Mouse (Mus musculus): ENCODE data around the gene Sike1.

The Sike1 gene

DNA sequence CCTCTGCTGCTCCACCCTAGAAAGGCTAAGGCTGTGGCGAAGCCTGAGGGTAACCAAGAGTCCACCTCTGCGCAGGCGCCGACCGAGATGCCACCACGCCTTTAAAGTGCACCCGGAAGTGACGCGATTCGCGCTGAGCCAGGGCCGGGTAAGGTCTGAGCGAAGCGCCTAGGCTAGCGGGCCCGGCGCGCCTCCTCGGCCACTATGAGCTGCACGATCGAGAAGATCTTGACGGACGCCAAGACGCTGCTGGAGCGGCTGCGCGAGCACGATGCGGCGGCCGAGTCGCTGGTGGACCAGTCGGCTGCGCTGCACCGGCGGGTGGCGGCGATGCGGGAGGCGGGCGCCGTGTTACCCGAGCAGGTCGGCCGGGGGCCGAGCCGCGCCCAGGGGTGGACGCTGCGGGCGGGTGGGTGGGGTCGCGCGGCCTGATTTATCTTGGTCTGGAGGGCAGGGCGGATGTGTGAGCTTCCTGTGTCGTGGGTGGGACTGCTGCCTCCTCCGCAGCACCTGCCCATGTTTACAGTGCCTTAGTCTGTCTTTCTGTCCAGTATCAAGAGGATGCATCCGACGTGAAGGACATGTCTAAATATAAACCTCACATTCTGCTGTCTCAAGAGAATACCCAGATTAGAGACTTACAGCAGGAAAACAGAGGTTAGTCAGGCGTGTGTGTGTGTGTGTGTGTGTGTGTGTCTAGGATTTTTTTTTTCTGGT is at the start of gene Sike1:
Sike1 (plus strand) TSS at position 104 of the 717 bp plus-strand sequence.
- peak; percentile 92 for DNase-seq (ENCODE audit: low spot score)

DNA sequence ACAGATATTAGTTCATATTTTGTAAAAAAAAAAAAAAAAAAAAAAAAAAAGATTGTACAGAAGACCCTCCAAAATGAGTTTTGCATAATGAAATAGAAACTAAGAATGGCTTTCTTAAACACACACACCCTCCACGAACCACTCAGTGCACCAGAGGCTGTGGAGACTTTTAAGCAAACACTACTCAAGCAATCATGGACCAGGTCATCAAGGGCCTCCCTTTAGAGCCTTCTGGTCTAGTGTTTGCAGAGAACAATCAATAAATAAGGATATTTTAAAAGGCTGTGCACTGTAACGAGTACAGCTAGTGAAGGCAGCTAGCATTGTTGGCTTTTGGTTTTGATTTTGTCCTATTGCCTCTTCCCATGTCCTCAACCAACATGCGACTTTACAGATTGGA is 49.2 kb upstream of the Sike1 start:
- no peak for DNase-seq (ENCODE audit: low spot score)

DNA sequence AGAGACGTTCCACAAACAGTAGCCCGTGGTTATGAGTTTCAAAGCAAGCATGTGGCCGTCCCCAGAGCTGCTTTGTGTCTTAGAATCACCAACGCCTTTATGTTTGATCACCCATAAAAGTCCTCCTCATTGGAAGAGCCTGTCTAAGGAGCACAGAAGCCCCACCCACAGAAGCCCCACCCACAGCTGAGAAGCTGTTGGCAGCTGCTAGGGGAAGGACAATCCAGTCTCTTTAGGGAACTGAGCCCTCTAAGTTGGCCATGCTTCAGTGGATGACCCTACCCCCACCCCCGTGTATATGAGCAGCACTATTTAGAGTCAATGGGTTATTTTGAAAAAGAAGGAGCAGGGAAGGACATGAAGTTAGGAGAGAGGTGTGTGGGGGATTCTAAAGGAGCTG is 48.6 kb upstream of the Sike1 start:
- DNase-seq (ENCODE audit: low spot score), result no peak

DNA sequence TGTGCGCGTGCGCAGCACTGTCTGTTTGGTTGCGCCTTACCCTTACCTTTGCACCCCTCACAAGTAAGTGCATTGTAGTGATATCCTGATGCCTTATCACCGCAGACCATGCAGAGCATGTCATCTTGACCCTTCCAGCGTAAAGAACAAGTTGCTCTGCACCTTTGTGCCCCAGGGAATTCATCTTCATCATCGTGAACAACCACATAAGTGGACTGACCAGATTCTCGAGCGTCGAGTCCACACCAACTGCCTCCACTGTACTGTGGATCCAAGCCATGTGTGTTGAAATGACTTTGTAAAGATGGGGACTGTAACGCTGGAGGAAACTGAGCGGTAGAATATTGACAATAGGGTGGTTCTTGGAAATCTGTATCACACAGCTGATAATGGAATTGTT is 41.0 kb upstream of the Sike1 start:
- no peak for DNase-seq (ENCODE audit: low spot score)

DNA sequence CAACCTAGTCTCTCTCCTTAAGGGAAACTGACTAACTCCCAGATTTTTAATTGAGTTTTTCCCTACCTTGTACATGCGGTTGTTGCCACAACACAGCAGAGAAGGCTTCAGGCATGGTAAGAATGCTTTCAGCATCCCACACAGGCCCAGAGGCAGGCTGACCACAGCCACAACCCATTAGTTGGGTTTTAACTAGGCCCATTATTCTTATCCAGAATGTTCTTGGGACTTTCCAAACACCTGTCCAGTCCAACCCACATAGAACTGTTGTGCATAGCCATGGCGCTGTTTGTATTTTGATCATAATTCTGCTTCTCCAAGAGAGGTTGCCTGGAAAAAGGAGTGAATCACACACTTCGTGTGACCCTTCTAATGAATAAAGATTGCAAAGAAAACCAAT is 40.4 kb upstream of the Sike1 start:
- no peak for DNase-seq (ENCODE audit: low spot score)

DNA sequence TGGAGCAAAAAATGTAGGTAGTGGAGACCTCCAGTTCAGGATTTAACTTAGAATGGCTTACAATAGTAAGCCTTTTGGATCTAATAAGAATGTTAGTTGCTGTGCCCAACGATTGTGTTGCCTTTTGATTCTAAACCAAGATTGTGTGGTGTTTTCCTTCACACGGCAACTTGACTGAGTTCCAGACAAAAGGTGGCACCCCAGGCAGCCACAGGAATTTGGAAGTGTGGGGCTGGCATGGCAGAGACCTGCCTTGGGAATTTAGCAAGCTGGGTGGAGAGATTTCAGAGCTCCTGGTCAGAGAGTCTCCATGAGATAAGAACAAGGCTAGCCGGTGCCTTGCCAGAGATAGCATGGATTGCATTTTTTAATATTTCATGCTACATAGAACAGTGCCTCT is 39.9 kb upstream of the Sike1 start:
- DNase-seq (ENCODE audit: low spot score), result no peak

DNA sequence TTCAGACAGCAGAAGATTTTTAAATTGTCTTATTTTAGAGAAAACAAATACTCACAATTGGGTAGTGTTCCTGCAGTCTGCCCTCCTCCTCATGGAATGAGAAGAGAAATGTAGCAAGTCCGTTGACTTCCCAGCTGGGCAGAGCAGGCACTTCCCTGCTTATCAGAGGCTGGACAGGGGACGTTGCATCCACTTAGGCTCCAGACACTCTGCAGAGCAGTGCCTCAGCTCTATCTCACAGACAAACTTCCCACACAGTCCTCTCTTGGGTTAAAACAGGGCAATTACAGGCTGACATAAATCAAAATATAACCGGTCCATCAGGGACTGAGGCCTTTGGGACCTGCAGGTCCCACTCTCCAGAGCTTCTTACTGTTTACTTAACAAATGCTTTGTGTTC is 31.5 kb upstream of the Sike1 start, which contains the start of gene Nr1h5:
Nr1h5 (minus strand) TSS at position 101 of the 400 bp plus-strand sequence.
- no peak for DNase-seq (ENCODE audit: low spot score)

DNA sequence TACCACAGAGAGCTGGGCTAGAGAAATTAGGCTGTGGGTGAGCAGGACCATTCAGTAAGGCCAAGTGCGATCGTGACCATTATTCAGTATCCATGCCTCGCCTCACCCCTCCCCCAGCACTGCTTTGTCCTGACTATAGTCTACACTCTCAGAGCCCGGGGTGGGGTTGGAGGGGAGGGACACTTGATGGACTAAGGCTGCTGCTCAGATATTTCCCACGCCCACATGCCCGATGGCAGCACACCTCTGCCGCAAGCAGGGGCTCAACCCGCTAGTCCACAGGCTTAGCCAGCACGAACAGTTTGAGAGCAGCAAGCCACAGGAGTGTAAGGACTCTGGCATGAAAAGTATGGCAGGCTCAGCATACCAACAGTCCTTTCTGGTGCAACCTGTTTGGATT is 25.4 kb upstream of the Sike1 start:
- DNase-seq (ENCODE audit: low spot score), result no peak

DNA sequence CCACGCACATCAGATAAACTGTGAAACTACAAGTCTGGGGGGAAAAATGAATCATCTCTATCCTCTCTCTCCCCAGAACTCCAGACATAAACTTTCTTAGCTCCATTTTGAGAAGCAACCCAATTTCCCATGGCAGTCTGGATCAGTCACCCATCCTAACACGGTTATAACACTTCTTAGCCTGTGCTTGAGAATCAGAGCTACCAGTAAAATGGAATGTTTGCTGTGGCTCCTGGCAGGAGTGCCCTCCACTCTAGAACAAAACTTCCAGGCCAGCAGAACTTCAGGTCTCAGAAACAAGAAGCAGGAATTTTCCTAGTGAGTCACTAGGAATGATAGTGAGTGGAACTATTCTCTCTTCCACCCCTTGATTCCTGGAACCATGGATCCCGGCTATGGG is 25.0 kb upstream of the Sike1 start:
- DNase-seq (ENCODE audit: low spot score), result no peak

DNA sequence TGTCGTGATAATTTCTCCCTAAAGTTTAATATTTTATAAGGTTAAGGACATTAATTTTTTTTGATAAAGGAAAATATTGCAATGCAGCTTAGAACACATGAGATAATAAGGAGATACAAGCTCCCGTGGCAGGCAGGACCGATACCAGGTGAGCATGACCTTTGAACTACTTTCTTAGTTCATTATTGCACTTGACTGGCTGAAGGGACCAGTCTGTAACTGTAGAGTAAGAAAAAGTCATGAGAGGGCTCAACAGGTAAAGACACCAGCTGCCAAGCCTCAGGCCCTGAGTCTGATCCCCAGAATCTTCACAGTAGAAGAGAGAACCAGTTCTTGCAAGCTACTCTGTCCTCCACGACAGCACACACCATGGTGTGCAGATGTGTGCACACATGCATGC is 18.6 kb upstream of the Sike1 start:
- DNase-seq (ENCODE audit: low spot score), result no peak

DNA sequence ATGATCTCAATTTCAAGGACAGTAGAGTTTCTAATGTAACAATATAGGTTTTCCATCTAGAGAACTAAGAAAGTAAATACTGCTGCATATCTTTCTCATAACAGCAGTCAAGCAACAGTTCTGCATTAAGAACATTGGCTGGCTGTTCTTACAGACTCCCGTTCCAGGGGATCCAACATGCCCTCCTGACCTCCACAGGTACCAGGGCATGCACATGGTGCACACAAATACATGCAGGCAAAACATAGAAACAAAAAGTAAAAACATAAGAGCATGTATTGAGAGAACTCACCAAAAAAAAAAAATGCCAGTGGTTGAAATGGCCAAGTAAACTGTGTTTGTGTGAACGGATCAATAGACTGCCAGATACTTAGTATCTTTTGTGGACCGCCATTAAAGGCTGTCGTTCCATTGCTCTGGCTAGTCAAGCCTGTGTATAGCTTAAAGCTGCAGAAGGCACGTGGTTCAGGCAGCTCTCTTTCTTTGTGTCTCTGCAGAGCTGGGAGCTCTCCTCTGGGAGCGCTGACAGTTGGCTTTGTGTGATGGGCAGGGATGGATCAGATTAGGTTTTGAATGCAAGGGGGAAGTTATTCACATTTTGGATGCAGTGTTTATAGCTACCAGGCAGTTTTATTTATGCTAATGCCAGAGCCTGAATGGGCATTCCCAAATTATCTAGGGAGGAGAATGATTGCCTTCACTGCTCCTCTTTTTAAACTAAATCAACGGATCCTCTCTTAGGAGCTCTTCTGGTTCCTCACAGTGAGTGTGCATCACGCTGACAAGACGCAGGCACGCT is 15.8 kb upstream of the Sike1 start:
- DNase-seq (ENCODE audit: low spot score), result no peak

DNA sequence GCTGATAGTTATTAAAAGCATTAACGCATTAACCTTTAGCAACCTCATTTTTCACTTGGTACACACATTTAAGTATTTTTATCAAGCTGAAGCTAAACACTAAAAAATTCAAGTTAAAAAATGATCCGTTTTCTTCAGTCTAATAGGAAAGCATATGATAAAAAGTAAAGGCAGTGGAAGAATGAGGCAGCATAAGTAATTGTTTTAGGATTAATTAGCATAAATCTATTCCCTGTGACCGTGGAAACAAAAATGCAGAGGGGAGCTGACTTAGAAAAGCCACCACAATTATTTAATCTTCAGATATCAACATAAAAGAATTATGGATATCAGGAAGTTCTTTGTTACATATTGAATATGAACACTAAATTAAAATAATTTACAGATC is 15.2 kb upstream of the Sike1 start:
- no peak for DNase-seq (ENCODE audit: low spot score)

DNA sequence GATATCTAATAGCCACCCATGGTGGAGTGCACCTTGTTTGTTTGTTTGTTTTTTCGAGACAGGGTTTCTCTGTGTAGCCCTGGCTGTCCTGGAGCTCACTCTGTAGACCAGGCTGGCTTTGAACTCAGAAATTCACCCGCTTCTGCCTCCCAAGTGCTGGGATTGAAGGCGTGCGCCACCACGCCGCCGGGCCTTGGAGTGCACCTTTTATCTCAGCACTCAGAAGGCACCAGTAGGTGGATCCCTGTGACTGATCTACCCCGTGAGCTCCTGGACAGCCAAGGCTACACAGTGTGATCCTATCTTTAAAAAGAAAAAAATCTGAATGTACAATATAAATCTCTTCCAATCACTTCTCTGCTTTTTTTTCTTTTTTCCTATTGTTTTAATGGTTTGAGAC is 4.5 kb upstream of the Sike1 start:
- no peak for DNase-seq (ENCODE audit: low spot score)

DNA sequence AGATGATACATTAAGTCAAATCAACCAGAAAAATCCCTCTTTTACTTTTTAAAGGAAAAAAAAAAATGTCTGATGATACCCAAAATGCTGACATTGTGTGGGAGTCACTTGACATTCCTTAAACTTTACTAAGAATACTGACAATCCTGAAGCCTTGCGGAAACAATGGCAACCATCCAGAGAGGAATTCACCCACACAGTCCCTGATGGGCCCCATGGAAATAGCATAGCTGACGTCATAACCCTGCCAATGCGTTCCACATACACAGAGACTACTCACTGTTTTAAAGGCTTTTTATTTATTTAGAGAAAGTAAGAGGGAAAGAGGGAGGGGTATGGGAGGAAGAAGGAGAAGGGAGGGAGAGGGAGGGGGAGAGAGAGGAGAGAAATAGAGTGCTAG is 2.6 kb upstream of the Sike1 start:
- no peak for DNase-seq (ENCODE audit: low spot score)

DNA sequence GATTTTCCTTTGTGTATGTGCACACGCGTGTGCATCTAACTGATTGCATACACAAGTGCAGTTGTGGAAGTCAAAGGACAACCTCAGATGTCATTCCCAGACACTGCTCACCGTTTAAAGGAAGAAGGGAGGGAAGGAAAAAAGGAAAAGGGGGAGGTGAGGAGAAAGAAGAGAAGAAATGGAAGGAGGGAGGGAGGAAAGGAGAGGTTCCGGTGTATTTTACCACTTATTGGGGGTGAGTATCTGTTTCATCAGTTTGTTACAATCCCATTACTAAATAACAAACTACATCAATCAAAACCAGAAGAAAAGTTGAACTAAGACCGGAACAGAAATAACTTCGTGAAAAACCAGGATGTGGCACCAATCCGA is 289 bp upstream of the Sike1 start:
- no peak for DNase-seq (ENCODE audit: low spot score)

DNA sequence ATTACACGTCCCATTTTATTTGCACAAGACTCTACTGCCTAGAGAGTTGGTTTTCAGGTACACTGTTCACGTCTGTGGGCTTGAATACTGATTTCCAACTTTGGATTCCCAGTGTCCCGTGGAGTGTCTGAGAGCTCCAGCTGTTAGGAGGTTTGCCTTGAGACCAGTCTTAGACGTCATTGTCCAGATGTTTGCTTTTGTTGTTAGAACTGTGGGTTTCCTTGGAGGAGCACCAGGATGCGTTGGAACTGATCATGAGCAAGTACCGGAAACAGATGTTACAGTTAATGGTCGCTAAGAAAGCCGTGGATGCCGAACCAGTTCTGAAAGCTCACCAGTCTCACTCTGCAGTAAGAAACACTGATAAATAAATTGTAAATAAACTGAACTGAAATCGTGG is 1.5 kb downstream of the Sike1 start:
- no peak for DNase-seq (ENCODE audit: low spot score)

DNA sequence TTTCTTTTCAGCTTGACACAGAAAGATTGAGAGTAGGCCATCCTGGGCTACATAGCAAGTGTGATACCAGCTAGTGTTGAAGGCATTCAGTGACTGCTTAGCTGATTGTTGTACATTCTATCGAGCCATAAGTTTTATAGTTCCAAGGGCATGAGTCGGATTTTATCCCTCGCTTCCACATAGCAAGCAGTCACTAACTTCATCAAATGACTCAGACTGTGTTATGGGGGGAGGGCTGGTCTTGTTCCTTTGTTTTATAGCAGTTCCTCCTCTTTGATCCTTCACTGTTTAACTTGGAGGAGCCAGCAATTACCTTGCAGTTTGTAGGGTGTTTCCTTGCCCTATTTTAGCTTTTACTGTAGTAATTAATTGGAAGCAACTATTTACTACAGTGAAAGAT is 2.1 kb downstream of the Sike1 start:
- DNase-seq (ENCODE audit: low spot score), result no peak

DNA sequence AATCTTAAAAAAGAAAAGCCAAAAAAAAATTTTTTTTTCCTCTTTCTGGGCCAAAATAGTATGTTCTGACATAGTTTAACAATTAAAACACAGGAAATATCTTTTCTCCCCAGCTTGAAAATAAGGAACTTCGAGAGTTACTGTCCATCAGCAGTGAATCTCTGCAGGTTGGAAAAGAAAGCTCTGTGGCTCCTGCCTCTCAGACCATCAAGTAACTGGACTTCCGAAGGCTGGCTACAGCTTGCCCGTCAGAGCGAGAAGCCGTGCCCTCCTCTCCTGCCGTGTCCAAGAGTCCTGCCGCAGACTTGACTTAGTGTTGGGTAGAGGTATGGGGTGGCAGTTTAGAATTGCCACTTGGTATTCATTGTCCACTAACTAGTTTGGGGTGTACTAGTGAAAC is 6.1 kb downstream of the Sike1 start:
- no peak for DNase-seq (ENCODE audit: low spot score)

DNA sequence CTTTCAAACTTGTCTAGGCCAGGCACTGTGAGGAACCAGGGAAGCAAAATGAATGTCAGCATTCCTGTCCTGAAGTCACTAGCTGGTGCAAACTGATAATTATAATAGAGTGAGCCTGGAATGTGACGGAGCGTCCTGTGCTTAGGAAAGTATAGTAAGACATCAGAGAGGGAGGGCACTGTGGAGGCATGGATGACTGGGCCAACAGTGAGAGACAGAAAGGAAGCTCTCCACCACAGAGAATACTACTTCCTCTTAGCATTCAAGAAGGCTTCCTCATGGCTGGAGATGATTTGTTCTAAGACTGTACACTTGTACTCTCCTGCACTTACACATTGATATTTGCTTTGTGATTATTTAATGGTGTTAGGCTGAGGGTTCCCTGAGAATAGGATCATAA is 21.8 kb downstream of the Sike1 start:
- DNase-seq (ENCODE audit: low spot score), result no peak

DNA sequence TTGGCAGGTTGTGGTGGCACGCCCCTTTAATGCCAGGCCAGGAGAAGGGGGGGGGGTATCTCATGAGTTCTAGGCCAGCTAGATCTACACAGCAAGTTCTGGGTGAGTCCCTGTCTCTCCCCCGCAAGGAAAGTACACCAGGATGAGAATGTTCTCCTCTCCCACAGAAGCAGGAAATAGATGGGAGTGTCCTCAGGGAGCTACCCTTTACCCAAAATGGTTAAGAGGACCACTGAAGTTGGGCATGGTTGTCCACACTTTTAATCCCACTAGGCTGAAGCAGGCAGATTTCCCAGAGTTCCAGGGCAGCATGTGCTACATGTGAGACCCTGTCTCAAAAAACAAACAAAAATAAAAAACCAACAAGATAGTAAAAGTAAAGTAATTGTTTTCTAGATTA is 24.0 kb downstream of the Sike1 start:
- DNase-seq (ENCODE audit: low spot score), result no peak

DNA sequence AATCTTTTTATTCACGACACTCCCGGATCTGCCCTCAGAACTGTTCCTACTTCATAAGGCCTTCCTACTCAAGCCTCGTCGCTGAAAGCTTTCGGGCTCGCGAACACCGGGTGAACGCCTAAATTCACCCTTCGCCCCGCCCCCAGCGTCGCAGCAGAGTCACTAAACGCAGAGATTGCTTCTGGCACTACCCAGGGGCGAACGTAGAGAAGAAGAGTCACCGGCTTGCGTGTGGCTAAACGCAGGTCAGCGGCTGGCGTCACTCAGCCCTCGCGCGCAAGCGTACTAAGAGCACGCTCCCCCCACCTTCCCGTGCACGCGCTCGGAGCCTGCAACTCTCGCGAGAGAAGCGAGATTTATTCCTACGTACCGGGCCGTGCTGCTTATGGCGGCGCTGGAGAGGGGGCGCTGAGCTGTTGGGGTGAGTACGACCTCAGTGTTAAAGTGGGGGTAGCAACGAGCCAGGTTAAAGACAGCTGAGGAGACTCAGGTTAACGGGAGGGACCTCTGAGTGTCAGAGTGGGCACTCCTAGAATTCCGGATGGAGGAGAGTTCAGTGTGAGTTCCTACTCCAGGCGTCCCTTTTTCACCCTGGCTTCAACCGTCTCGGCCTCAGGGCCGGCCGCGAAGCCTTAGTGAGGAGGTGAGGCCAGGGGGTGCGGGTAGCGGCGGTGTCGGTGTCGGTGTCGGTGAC is 24.9 kb downstream of the Sike1 start, which contains the start of gene Csde1:
Csde1 (plus strand) TSS at position 178 of the 694 bp plus-strand sequence.
- DNase-seq (ENCODE audit: low spot score), result peak; percentile 98

DNA sequence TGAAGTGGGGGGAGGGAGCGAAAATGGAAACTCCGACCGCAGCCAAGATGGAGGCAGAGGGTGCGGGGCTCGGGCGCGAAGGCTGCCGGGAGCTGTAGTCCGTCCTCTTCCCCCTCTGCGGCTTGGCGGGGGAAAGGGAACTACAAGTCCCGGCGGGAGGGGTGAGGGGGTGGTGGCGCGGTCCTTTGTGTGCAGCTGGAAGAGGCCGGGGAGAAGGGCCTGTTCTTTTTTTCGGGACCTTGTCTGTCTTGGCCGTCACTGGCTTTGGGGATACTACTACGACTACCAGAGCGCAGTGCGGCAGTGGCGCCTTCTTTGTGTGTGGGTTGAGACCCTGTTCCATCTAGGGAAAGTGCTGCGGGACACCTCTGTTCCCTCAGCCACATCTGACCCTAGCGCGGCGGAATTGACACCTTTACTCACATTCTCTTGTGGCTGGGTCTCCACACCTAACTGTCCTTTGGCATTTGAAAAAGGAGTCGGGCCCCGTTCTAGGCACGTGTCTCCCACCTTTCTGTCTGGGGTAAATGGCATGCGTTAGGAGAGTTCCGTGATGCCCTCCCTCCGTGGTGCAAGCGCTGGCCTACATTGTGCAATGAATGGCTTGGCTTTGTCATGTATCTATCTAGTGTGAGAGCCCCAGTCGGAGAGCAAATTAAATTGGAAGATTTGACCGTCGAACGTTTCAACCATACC is 25.6 kb downstream of the Sike1 start:
- DNase-seq (ENCODE audit: low spot score), result peak; percentile 91

Data from MN1 (cell line).